ENCODE assay signal across 23 mouse cellular contexts in the genomic region with DNA sequence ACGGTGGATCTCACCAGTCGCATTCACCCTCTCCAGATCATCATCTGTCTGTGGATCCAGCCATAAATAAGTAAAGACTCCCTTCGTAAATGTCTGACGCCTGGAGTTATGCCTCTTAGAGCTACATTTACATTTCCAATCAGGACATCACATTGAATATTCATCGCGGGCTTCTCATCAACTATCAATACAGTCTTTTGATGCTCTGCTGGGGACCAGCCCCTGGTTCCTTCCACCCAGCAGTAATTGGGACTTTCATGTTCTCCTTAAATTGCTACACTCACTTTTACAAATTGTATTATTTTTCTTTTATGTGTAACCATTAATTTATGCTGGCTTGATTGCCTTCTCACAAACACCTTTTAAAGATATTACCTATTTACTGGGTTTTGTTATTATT.
DNase-seq lines count a peak whose midpoint lies in the region; ATAC-seq lines count a peak whose summit lies in the region.
"Had no signal": no experiment of that assay in that cellular context is flagged by ENCODE, and none has a peak within 500 bp of the region (broad histone marks: within the 10 kb centered on the region; RNA-seq: fewer than 3 reads in every experiment).

No protein-coding gene starts in this region.

- DNase-seq in midbrain, embryonic 14.5 days: peak; percentile 43
- DNase-seq in midbrain, embryonic 10.5 days (ENCODE audit: low spot score): no peak
- DNase-seq in adrenal gland, postnatal 25 days: no peak
- DNase-seq: adrenal gland, adult 2 months; adrenal gland, postnatal 14 days; embryo, embryonic 11 days; gastrocnemius, postnatal 25 days; heart, adult 18-20 months; heart, postnatal 10 days; heart, postnatal 36 days had no signal

- H3K27ac ChIP-seq in forebrain, embryonic 16.5 days (ENCODE audit: low read length): no peak overlapping the region; the same call in 1 of the 2 replicates
- no peak overlapping the region for H3K27ac ChIP-seq in forebrain, embryonic 13.5 days
- no peak overlapping the region for H3K27ac ChIP-seq in midbrain, embryonic 14.5 days (replicated peaks; ENCODE audit: low read depth, low read length)
- no peak overlapping the region for H3K27ac ChIP-seq in midbrain, embryonic 10.5 days (replicated peaks)
- no peak overlapping the region for H3K27ac ChIP-seq in midbrain, embryonic 16.5 days (ENCODE audit: low read length)
- H3K27ac ChIP-seq: embryonic facial prominence, embryonic 10.5 days; embryonic facial prominence, embryonic 13.5 days; heart, embryonic 15.5 days; hindbrain, embryonic 10.5 days; hindbrain, embryonic 14.5 days had no signal

- no peaks in the 10 kb centered on the region for H3K27me3 ChIP-seq in forebrain, embryonic 16.5 days (replicated peaks; ENCODE audit: control insufficient read depth, insufficient read depth, low read length)
- H3K27me3 ChIP-seq in forebrain, embryonic 13.5 days: no peaks in the 10 kb centered on the region
- H3K27me3 ChIP-seq in midbrain, embryonic 14.5 days (ENCODE audit: control insufficient read depth, insufficient read depth, low read length): no peaks in the 10 kb centered on the region
- H3K27me3 ChIP-seq in midbrain, embryonic 10.5 days (ENCODE audit: low read depth, poor library complexity, severe bottlenecking): no peaks in the 10 kb centered on the region
- H3K27me3 ChIP-seq in midbrain, embryonic 16.5 days (ENCODE audit: control insufficient read depth, insufficient read depth, low read depth, low read length): no peaks in the 10 kb centered on the region
- H3K27me3 ChIP-seq: embryonic facial prominence, embryonic 13.5 days; heart, embryonic 12.5 days; heart, embryonic 15.5 days had no signal

- peaks cover 9% of the 10 kb centered on the region; the same call in 1 of the 2 replicates for H3K4me1 ChIP-seq in forebrain, embryonic 16.5 days (replicated peaks; ENCODE audit: control insufficient read depth, insufficient read depth, low read length)
- H3K4me1 ChIP-seq in forebrain, embryonic 13.5 days: peaks cover 7% of the 10 kb centered on the region; the same call in 1 of the 2 replicates
- 0 out of 2 replicates have a peak, but pooled peaks cover 3% of the 10 kb centered on the region for H3K4me1 ChIP-seq in midbrain, embryonic 14.5 days (ENCODE audit: control insufficient read depth, insufficient read depth, low read length)
- no peaks in the 10 kb centered on the region for H3K4me1 ChIP-seq in midbrain, embryonic 10.5 days
- peaks cover 5% of the 10 kb centered on the region; the same call in 1 of the 2 replicates for H3K4me1 ChIP-seq in midbrain, embryonic 16.5 days (ENCODE audit: control insufficient read depth, insufficient read depth, low read length)
- H3K4me1 ChIP-seq: embryonic facial prominence, embryonic 10.5 days; embryonic facial prominence, embryonic 13.5 days; heart, embryonic 12.5 days; heart, embryonic 15.5 days; hindbrain, embryonic 10.5 days had no signal

- H3K4me2 ChIP-seq in forebrain, embryonic 16.5 days (ENCODE audit: low read length): no peak overlapping the region
- no peak overlapping the region for H3K4me2 ChIP-seq in forebrain, embryonic 13.5 days
- no peak overlapping the region for H3K4me2 ChIP-seq in midbrain, embryonic 14.5 days (ENCODE audit: low read length)
- no peak overlapping the region for H3K4me2 ChIP-seq in midbrain, embryonic 16.5 days (ENCODE audit: low read length)
- H3K4me2 ChIP-seq: embryonic facial prominence, embryonic 13.5 days; heart, embryonic 12.5 days; heart, embryonic 15.5 days had no signal

- H3K36me3 ChIP-seq in forebrain, embryonic 16.5 days (ENCODE audit: control insufficient read depth, insufficient read depth): no peaks in the 10 kb centered on the region
- H3K36me3 ChIP-seq in forebrain, embryonic 13.5 days (ENCODE audit: poor library complexity, severe bottlenecking): no peaks in the 10 kb centered on the region
- no peaks in the 10 kb centered on the region for H3K36me3 ChIP-seq in midbrain, embryonic 14.5 days (ENCODE audit: control insufficient read depth, insufficient read depth, low read length)
- no peaks in the 10 kb centered on the region for H3K36me3 ChIP-seq in midbrain, embryonic 10.5 days
- H3K36me3 ChIP-seq in midbrain, embryonic 16.5 days (ENCODE audit: control insufficient read depth, insufficient read depth, low read length): no peaks in the 10 kb centered on the region
- H3K36me3 ChIP-seq: embryonic facial prominence, embryonic 10.5 days; embryonic facial prominence, embryonic 13.5 days; heart, embryonic 12.5 days; heart, embryonic 15.5 days; hindbrain, embryonic 10.5 days had no signal

- peak; percentile 63; the same call in 1 of the 2 replicates for ATAC-seq in forebrain, embryonic 16.5 days
- no peak for ATAC-seq in forebrain, embryonic 13.5 days
- no peak; the same call in 1 of the 2 replicates for ATAC-seq in midbrain, embryonic 14.5 days (ENCODE audit: low FRiP score, low TSS enrichment)
- ATAC-seq in midbrain, embryonic 16.5 days: peak; percentile 56; the same call in 1 of the 2 replicates
- ATAC-seq: CD4-positive, CD25-positive, alpha-beta regulatory T cell, adult 4 months; inflammation-experienced regulatory T-cells, adult 6 months; intestine, embryonic 16.5 days had no signal

- H3K9ac ChIP-seq in forebrain, embryonic 16.5 days (replicated peaks; ENCODE audit: low read depth, low read length): no peak overlapping the region
- no peak overlapping the region for H3K9ac ChIP-seq in forebrain, embryonic 13.5 days
- no peak overlapping the region for H3K9ac ChIP-seq in midbrain, embryonic 14.5 days (replicated peaks; ENCODE audit: low read length)
- H3K9ac ChIP-seq in midbrain, embryonic 16.5 days (ENCODE audit: low read depth, low read length): no peak overlapping the region
- H3K9ac ChIP-seq: embryonic facial prominence, embryonic 13.5 days; heart, embryonic 12.5 days; heart, embryonic 15.5 days; hindbrain, embryonic 14.5 days had no signal

- no peak overlapping the region for H3K4me3 ChIP-seq in forebrain, embryonic 16.5 days (replicated peaks; ENCODE audit: low read length)
- H3K4me3 ChIP-seq in forebrain, embryonic 13.5 days: no peak overlapping the region
- no peak overlapping the region for H3K4me3 ChIP-seq in midbrain, embryonic 14.5 days (replicated peaks; ENCODE audit: low read depth, low read length)
- H3K4me3 ChIP-seq in midbrain, embryonic 10.5 days: no peak overlapping the region
- H3K4me3 ChIP-seq in midbrain, embryonic 16.5 days (ENCODE audit: low read depth, low read length): no peak overlapping the region
- H3K4me3 ChIP-seq: embryonic facial prominence, embryonic 10.5 days; embryonic facial prominence, embryonic 13.5 days; erythroblast, embryonic 14.5 days; heart, embryonic 12.5 days; heart, embryonic 15.5 days; hindbrain, embryonic 10.5 days had no signal

- WGBS in forebrain, embryonic 16.5 days: 63% methylated on average over 6 of the region's 6 CpGs
- 71% methylated on average over 6 of the region's 6 CpGs for WGBS in forebrain, embryonic 13.5 days
- WGBS in midbrain, embryonic 14.5 days: 63% methylated on average over 6 of the region's 6 CpGs
- WGBS in midbrain, embryonic 10.5 days: 83% methylated on average over 6 of the region's 6 CpGs
- 61% methylated on average over 6 of the region's 6 CpGs for WGBS in midbrain, embryonic 16.5 days

- H3K9me3 ChIP-seq in forebrain, embryonic 16.5 days (ENCODE audit: control insufficient read depth, low read length): 0 out of 2 replicates have a peak, but pooled peaks cover 4% of the 10 kb centered on the region
- no peaks in the 10 kb centered on the region; the same call in 1 of the 2 replicates for H3K9me3 ChIP-seq in forebrain, embryonic 13.5 days (replicated peaks)
- no peaks in the 10 kb centered on the region; the same call in 1 of the 2 replicates for H3K9me3 ChIP-seq in midbrain, embryonic 14.5 days (ENCODE audit: control insufficient read depth, low read length)
- H3K9me3 ChIP-seq in midbrain, embryonic 10.5 days (replicated peaks): no peaks in the 10 kb centered on the region
- H3K9me3 ChIP-seq in midbrain, embryonic 16.5 days (replicated peaks; ENCODE audit: control insufficient read depth, low read length, poor library complexity, severe bottlenecking): no peaks in the 10 kb centered on the region
- H3K9me3 ChIP-seq: embryonic facial prominence, embryonic 10.5 days; embryonic facial prominence, embryonic 13.5 days; heart, embryonic 15.5 days had no signal

Comparison
In these comparisons a context has a peak if more than half of its experiments do, and no peak if none do; other contexts are left out.
1. ATAC-seq: peak in forebrain, embryonic 16.5 days (single experiment) and midbrain, embryonic 16.5 days (single experiment); none in forebrain, embryonic 13.5 days (single experiment) and midbrain, embryonic 14.5 days (single experiment).